Mouse (Mus musculus) CH12.LX (cell line): ENCODE measurements around the gene Ulk1. TPM values are rescaled to one million over a fixed set of nuclear protein-coding genes. Genes with fewer than 3 reads are reported as not detected.

Experiments
- DNase-seq: peaks from one replicate; pipeline ENCODE4 v3.0.0-alpha.2; 2013; ENCODE audit errors: extremely low read depth
- H3K27ac ChIP-seq: 2 replicates; pipeline ENCODE4 v1.5.1; 2012; ENCODE audit warnings: low read depth, mild to moderate bottlenecking, control low read depth, moderate library complexity; ENCODE audit not compliant: insufficient read depth
- H3K27me3 ChIP-seq: replicated peaks from 2 replicates; pipeline ENCODE3; 2012; ENCODE audit warnings: inconsistent platforms
- H3K36me3 ChIP-seq, 2 experiments: replicated peaks in 1 of 2; 2 replicates each; pipeline versions ENCODE3 to v1.6.1; 2012; ENCODE audit warnings: inconsistent platforms in 1 of 2, low read length in 1 of 2, mild to moderate bottlenecking in 1 of 2, mixed read lengths in 1 of 2, moderate library complexity in 1 of 2; ENCODE audit not compliant: control insufficient read depth in 1 of 2, insufficient read depth in 1 of 2
- H3K4me1 ChIP-seq, 2 experiments: 2 replicates each; pipeline ENCODE4 v1.6.1; 2012; ENCODE audit warnings: inconsistent platforms in 1 of 2, moderate library complexity in 1 of 2; ENCODE audit not compliant: insufficient read depth in 2 of 2, control insufficient read depth in 1 of 2
- H3K4me2 ChIP-seq: 2 replicates; pipeline ENCODE4 v1.6.1; 2012; ENCODE audit warnings: low read depth, mild to moderate bottlenecking, control low read depth; ENCODE audit not compliant: poor library complexity, insufficient read depth, severe bottlenecking
- H3K4me3 ChIP-seq, 3 experiments: fragments of 150-350 bp in 1 of 3; sonication (generic) in 1 of 3; replicated peaks in 1 of 3; 2 replicates each; pipeline versions ENCODE3 to v1.5.1; 2011 to 2012; ENCODE audit warnings: low read depth in 2 of 3, low read length in 2 of 3, mild to moderate bottlenecking in 2 of 3, moderate library complexity in 2 of 3, control low read depth in 1 of 3, improper control_type of control experiment in 1 of 3, inconsistent platforms in 1 of 3, mixed read lengths in 1 of 3; ENCODE audit not compliant: poor library complexity in 1 of 3
- H3K79me2 ChIP-seq: replicated peaks from 2 replicates; pipeline ENCODE4 v1.6.1; 2012; ENCODE audit warnings: mild to moderate bottlenecking, moderate library complexity; ENCODE audit not compliant: control insufficient read depth, poor library complexity, insufficient read depth, severe bottlenecking; ENCODE audit errors: extremely low read depth
- H3K9ac ChIP-seq: 2 replicates; pipeline ENCODE4 v1.6.1; 2012; ENCODE audit warnings: low read depth, mild to moderate bottlenecking, control low read depth, moderate library complexity; ENCODE audit not compliant: insufficient read depth
- H3K9me3 ChIP-seq: replicated peaks from 2 replicates; pipeline ENCODE3; 2012; ENCODE audit warnings: low read length, inconsistent platforms, mixed read lengths
- CHD2 ChIP-seq: IDR thresholded peaks from 2 replicates; pipeline ENCODE4 v1.6.1; 2011; ENCODE audit warnings: low read length, improper control_type of control experiment
- CTCF ChIP-seq, 2 experiments: IDR thresholded peaks in 1 of 2; conservative IDR thresholded peaks in 1 of 2; 2 replicates each; pipeline ENCODE4 v1.5.1; 2011 to 2012; ENCODE audit warnings: low read depth in 2 of 2, low read length in 2 of 2, improper control_type of control experiment in 1 of 2, inconsistent platforms in 1 of 2, mild to moderate bottlenecking in 1 of 2, moderate library complexity in 1 of 2
- E2F4 ChIP-seq: IDR thresholded peaks from 2 replicates; pipeline ENCODE4 v1.6.1; 2011; ENCODE audit warnings: low read depth, low read length, improper control_type of control experiment; ENCODE audit not compliant: insufficient replicate concordance
- ELF1 ChIP-seq: IDR thresholded peaks from 2 replicates; pipeline ENCODE4 v1.6.1; 2014; ENCODE audit warnings: low read depth, mild to moderate bottlenecking, inconsistent platforms, low read length, improper control_type of control experiment
- GABPA ChIP-seq: IDR thresholded peaks from 2 replicates; pipeline ENCODE4 v1.6.1; 2012; ENCODE audit warnings: low read depth, low read length, improper control_type of control experiment, inconsistent platforms; ENCODE audit not compliant: insufficient replicate concordance
- MAX ChIP-seq: IDR thresholded peaks from 2 replicates; pipeline ENCODE4 v1.6.1; 2011; ENCODE audit warnings: low read length, improper control_type of control experiment
- MAZ ChIP-seq: IDR thresholded peaks from 2 replicates; pipeline ENCODE4 v1.6.1; 2012; ENCODE audit warnings: low read depth, mild to moderate bottlenecking, inconsistent platforms, low read length, improper control_type of control experiment, moderate library complexity
- MEF2A ChIP-seq: IDR thresholded peaks from 2 replicates; pipeline ENCODE4 v1.6.1; 2014; ENCODE audit warnings: low read depth, mild to moderate bottlenecking, inconsistent platforms, low read length, improper control_type of control experiment, borderline replicate concordance
- MYC ChIP-seq: IDR thresholded peaks from 2 replicates; pipeline ENCODE4 v1.6.1; 2011; ENCODE audit warnings: low read depth, mild to moderate bottlenecking, improper control_type of control experiment, low read length
- PAX5 ChIP-seq: IDR thresholded peaks from 2 replicates; pipeline ENCODE4 v1.6.1; 2012; ENCODE audit warnings: low read length, inconsistent platforms, mixed read lengths
- POLR2A ChIP-seq: IDR thresholded peaks from 2 replicates; pipeline ENCODE4 v1.6.1; 2011; ENCODE audit warnings: low read depth, mild to moderate bottlenecking, improper control_type of control experiment, low read length
- POLR2AphosphoS2 ChIP-seq: IDR thresholded peaks from 2 replicates; pipeline ENCODE4 v1.6.1; 2011; ENCODE audit warnings: low read depth, low read length, improper control_type of control experiment
- RCOR1 ChIP-seq: conservative IDR thresholded peaks from 2 replicates; pipeline ENCODE4 v1.6.1; 2012; ENCODE audit warnings: low read depth, mild to moderate bottlenecking, inconsistent platforms, low read length, improper control_type of control experiment
- SIN3A ChIP-seq: IDR thresholded peaks from 2 replicates; pipeline ENCODE4 v1.6.1; 2012; ENCODE audit warnings: low read length, improper control_type of control experiment, inconsistent platforms
- SMC3 ChIP-seq: IDR thresholded peaks from 2 replicates; pipeline ENCODE4 v1.6.1; 2011; ENCODE audit warnings: low read depth, low read length, improper control_type of control experiment
- TBP ChIP-seq: conservative IDR thresholded peaks from 2 replicates; pipeline ENCODE4 v1.6.1; 2011; ENCODE audit warnings: low read depth, low read length, improper control_type of control experiment
- USF2 ChIP-seq: conservative IDR thresholded peaks from 2 replicates; pipeline ENCODE4 v1.6.1; 2011; ENCODE audit warnings: low read depth, low read length, improper control_type of control experiment
- ZC3H11A ChIP-seq: IDR thresholded peaks from 2 replicates; pipeline ENCODE4 v1.6.1; 2012; ENCODE audit warnings: low read depth, mild to moderate bottlenecking, inconsistent platforms, low read length, improper control_type of control experiment
- ZKSCAN1 ChIP-seq: IDR thresholded peaks from 2 replicates; pipeline ENCODE4 v1.6.1; 2012; ENCODE audit warnings: low read depth, inconsistent platforms, low read length, improper control_type of control experiment, borderline replicate concordance
- dilution Hi-C: fragments of 300-500 bp; cut with MboI; formaldehyde crosslinking; loops from 2 replicates; pipeline ENCODE4 v1.14.3; 2020; ENCODE audit warnings: low sequenced_read_pairs; ENCODE audit not compliant: extremely low pct_unique_long_range_greater_than_20kb, extremely low pct_ligation_motif_present
- in situ Hi-C: fragments of 300-500 bp; cut with MboI; formaldehyde crosslinking; loops from 3 replicates; pipeline ENCODE4 v1.14.3; 2019; ENCODE audit warnings: low sequenced_read_pairs, low pct_ligation_motif_present, low pct_unique_long_range_greater_than_20kb, mixed read lengths
- polyA plus RNA-seq: library from polyadenylated mRNA; unstranded; fragments of >175 nt; gene quantifications from 2 replicates; pipeline ENCODE4 v1.2.1, GENCODE M21; 2012; ENCODE audit warnings: low read depth; ENCODE audit not compliant: insufficient read length
- total RNA-seq, 2 experiments: library from RNA; depleted of rRNA; stranded (reverse); fragments of 300-350 nt in 1 of 2; fragments of >200 nt in 1 of 2; gene quantifications; 2 replicates each; pipeline ENCODE4 v1.2.3; 2012 to 2014

Gene Ulk1
- total and polyA plus RNA-seq, 3 experiments, result 2.7 to 13.6 (median 8.4) TPM

DNA sequence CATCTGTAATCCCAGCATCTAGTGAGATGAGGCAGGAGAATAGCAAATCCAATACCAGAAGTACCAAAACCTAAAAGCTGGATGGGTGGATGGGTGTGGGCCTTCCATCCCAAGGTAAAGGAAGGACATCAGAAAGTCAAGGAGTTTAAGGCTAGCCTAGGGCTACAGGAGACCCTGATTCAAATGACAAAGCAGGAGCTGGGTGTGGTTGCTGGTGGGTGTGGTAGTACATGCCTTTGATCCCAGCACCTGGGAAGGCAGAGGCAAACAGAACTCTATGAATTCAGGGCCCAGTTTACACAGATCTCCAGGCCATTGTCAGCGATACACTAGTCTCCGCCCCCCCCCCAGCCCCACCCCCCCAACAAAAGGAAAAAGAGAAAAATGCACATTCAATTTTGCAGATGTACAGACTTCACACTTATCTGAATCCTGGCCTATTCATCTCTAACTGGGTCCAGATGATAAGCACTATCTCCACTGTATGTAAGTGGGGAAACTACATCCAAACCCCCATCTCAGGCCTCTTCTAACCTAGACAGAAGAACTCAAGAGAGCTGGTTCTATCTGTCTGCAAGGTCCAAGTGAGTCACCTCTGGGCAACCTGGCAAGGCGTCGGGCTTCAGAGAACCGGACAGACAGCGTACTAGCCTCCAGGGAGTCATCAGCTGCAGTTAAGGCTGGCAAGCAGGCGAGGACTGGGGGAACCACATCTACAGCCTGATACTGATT is 5.7 kb downstream of the Ulk1 start:
- no peak overlapping the region for H3K27ac ChIP-seq
- H3K9me3 ChIP-seq, result no peaks in the 10 kb centered on the region
- H3K36me3 ChIP-seq, result peaks cover 19 to 58% of the 10 kb centered on the region in 2 experiments
- 0 out of 2 replicates have a peak, but pooled peaks cover 2% of the 10 kb centered on the region for H3K79me2 ChIP-seq
- H3K27me3 ChIP-seq, result no peaks in the 10 kb centered on the region
- no peak for TF ChIP-seq ELF1
- TF ChIP-seq ZKSCAN1, result no peak
- TF ChIP-seq GABPA, result no peak
- TF ChIP-seq USF2, result no peak
- TF ChIP-seq POLR2A, result no peak
- TF ChIP-seq MAZ, result no peak
- TF ChIP-seq RCOR1, result no peak
- TF ChIP-seq POLR2AphosphoS2, result no peak
- no peak for TF ChIP-seq TBP
- TF ChIP-seq CTCF (conservative IDR thresholded peaks at IDR 0.05 in 1 of 2, IDR thresholded peaks at IDR 0.05 in 1 of 2; ENCODE audit: low read depth in 2 of 2, low read length in 2 of 2), result no peak
- dilution Hi-C loops, result no loop called here
- no peak for DNase-seq
- no peak overlapping the region for H3K4me2 ChIP-seq
- H3K4me1 ChIP-seq, result peaks cover 12 to 47% of the 10 kb centered on the region in 2 experiments
- in situ Hi-C loops, result no loop called here
- H3K4me3 ChIP-seq, result no peak overlapping the region
- no peak overlapping the region for H3K9ac ChIP-seq

DNA sequence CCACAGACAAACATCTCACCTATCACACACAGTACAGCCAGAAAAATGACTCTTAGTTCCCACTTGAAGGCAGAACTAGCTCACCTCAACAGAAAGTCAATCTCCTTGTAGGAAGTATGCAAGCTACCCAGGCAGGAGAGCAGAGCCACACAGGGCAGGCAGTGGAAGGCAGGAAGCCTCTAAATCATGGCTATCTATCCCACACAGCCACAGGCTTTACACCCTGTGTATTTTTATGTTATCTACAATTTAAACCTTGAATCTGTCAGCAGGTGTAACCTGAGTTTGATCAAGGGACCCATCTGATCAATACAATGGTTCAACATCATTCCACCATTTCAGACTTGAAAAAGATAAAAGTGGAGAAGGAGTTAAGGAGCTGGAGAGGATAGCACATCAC is 7.1 kb downstream of the Ulk1 start:
- no peak for TF ChIP-seq MEF2A
- TF ChIP-seq CHD2, result no peak
- no peak for TF ChIP-seq MYC
- TF ChIP-seq GABPA, result no peak
- no peak for TF ChIP-seq PAX5
- TF ChIP-seq SMC3, result no peak
- TF ChIP-seq SIN3A, result no peak
- TF ChIP-seq ZC3H11A, result no peak
- TF ChIP-seq MAX, result no peak
- TF ChIP-seq E2F4, result no peak
- no peak overlapping the region for H3K9ac ChIP-seq
- no peaks in the 10 kb centered on the region for H3K79me2 ChIP-seq
- H3K4me2 ChIP-seq, result no peak overlapping the region
- H3K36me3 ChIP-seq, result peaks cover 31 to 72% of the 10 kb centered on the region in 2 experiments
- dilution Hi-C loops, result no loop called here
- H3K9me3 ChIP-seq, result no peaks in the 10 kb centered on the region
- DNase-seq, result no peak
- no peaks in the 10 kb centered on the region for H3K27me3 ChIP-seq
- peaks cover 13 to 41% of the 10 kb centered on the region in 2 experiments for H3K4me1 ChIP-seq
- no peak overlapping the region for H3K4me3 ChIP-seq
- no peak overlapping the region for H3K27ac ChIP-seq
- in situ Hi-C loops, result no loop called here
